Mouse (Mus musculus): ENCODE measurements at regions not wholly inside any gene's neighbourhood (a gene's known extent, or its start where the extent isn't known, plus 50 kb on each side); places are given as distances from the start of the nearest gene placed in this dataset.
A peak's percentile ranks its signal among the peaks of the same experiment; 100 is the strongest.

- no peak overlapping the region for H3K9ac ChIP-seq
- peak overlapping the region; percentile 28 for H3K4me2 ChIP-seq
- H3K9me3 ChIP-seq (replicated peaks), result no peaks in the 10 kb centered on the region
- peaks cover 16% of the 10 kb centered on the region for H3K4me1 ChIP-seq (replicated peaks)
- no peaks in the 10 kb centered on the region for H3K27me3 ChIP-seq (replicated peaks)
- no peak for ATAC-seq (ENCODE audit: insufficient number of reproducible peaks, low FRiP score)
- peak overlapping the region; percentile 92 for H3K27ac ChIP-seq (ENCODE audit: poor library complexity, severe bottlenecking)
- no peak overlapping the region for H3K4me3 ChIP-seq
- 29% methylated on average over 10 of the region's 10 CpGs for WGBS
- H3K36me3 ChIP-seq, result no peaks in the 10 kb centered on the region
Observed at GRCm38 (mm10) chr10:111111020-111111419, 53.5 kb upstream of the Osbpl8 start.

- H3K9ac ChIP-seq, result no peak overlapping the region
- no peaks in the 10 kb centered on the region for H3K9me3 ChIP-seq (replicated peaks)
- 0 out of 2 replicates have a peak overlapping the region, but pooled peaks have one; percentile 18 for H3K4me3 ChIP-seq
- no peaks in the 10 kb centered on the region for H3K36me3 ChIP-seq
- H3K4me2 ChIP-seq, result peak overlapping the region; percentile 43; the same call in 1 of the 2 replicates
- H3K27me3 ChIP-seq (replicated peaks), result no peaks in the 10 kb centered on the region
- ATAC-seq (ENCODE audit: insufficient number of reproducible peaks, low FRiP score), result no peak
- 51% methylated on average over 24 of the region's 24 CpGs for WGBS
- H3K27ac ChIP-seq (ENCODE audit: poor library complexity, severe bottlenecking), result no peak overlapping the region
- peaks cover 16% of the 10 kb centered on the region for H3K4me1 ChIP-seq (replicated peaks)
Observed at GRCm38 (mm10) chr10:111108658-111109633, 55.6 kb upstream of the Osbpl8 start.

GRCm38 (mm10) chr10:111107852-111108251, 56.7 kb upstream of the Osbpl8 start:
- H3K27ac ChIP-seq (ENCODE audit: poor library complexity, severe bottlenecking), result no peak overlapping the region
- no peak overlapping the region for H3K9ac ChIP-seq
- no peaks in the 10 kb centered on the region for H3K9me3 ChIP-seq (replicated peaks)
- H3K4me2 ChIP-seq, result no peak overlapping the region
- no peaks in the 10 kb centered on the region for H3K27me3 ChIP-seq (replicated peaks)
- WGBS, result 80% methylated on average over 5 of the region's 5 CpGs
- H3K4me1 ChIP-seq (replicated peaks), result peaks cover 16% of the 10 kb centered on the region
- ATAC-seq (ENCODE audit: insufficient number of reproducible peaks, low FRiP score), result no peak
- H3K4me3 ChIP-seq, result no peak overlapping the region
- H3K36me3 ChIP-seq, result no peaks in the 10 kb centered on the region

- Histone ChIP-seq H3K4me3 (no peak overlapping the region), H3K9ac (no peak overlapping the region), H3K27me3 (replicated peaks) (no peaks in the 10 kb centered on the region), H3K36me3 (no peaks in the 10 kb centered on the region), H3K9me3 (replicated peaks) (no peaks in the 10 kb centered on the region), H3K4me1 (replicated peaks) (peaks cover 17% of the 10 kb centered on the region), H3K27ac (ENCODE audit: poor library complexity, severe bottlenecking) (no peak overlapping the region), H3K4me2 (no peak overlapping the region)
- WGBS, result 51% methylated on average over 7 of the region's 7 CpGs
- no peak for ATAC-seq (ENCODE audit: insufficient number of reproducible peaks, low FRiP score)
Observed at GRCm38 (mm10) chr10:111107387-111107786, 57.2 kb upstream of the Osbpl8 start.

GRCm38 (mm10) chr10:111106411-111106810, 58.1 kb upstream of the Osbpl8 start:
- peaks cover 21% of the 10 kb centered on the region for H3K4me1 ChIP-seq (replicated peaks)
- H3K9ac ChIP-seq, result no peak overlapping the region
- H3K4me3 ChIP-seq, result no peak overlapping the region
- H3K9me3 ChIP-seq (replicated peaks), result no peaks in the 10 kb centered on the region
- H3K27me3 ChIP-seq (replicated peaks), result no peaks in the 10 kb centered on the region
- H3K36me3 ChIP-seq, result no peaks in the 10 kb centered on the region
- ATAC-seq (ENCODE audit: insufficient number of reproducible peaks, low FRiP score), result no peak
- no peak overlapping the region for H3K27ac ChIP-seq (ENCODE audit: poor library complexity, severe bottlenecking)
- no peak overlapping the region for H3K4me2 ChIP-seq
- WGBS, result 76% methylated on average over 5 of the region's 5 CpGs

GRCm38 (mm10) chr10:111105662-111106061, 58.9 kb upstream of the Osbpl8 start:
- Histone ChIP-seq H3K4me3 (no peak overlapping the region), H3K27ac (ENCODE audit: poor library complexity, severe bottlenecking) (no peak overlapping the region), H3K36me3 (no peaks in the 10 kb centered on the region), H3K27me3 (replicated peaks) (no peaks in the 10 kb centered on the region), H3K4me2 (no peak overlapping the region), H3K9me3 (replicated peaks) (no peaks in the 10 kb centered on the region), H3K9ac (no peak overlapping the region), H3K4me1 (replicated peaks) (peaks cover 14% of the 10 kb centered on the region)
- 79% methylated on average over 5 of the region's 5 CpGs for WGBS
- no peak for ATAC-seq (ENCODE audit: insufficient number of reproducible peaks, low FRiP score)

- Histone ChIP-seq H3K9ac (no peak overlapping the region), H3K4me1 (replicated peaks) (peaks cover 15% of the 10 kb centered on the region), H3K27me3 (replicated peaks) (no peaks in the 10 kb centered on the region), H3K9me3 (replicated peaks) (no peaks in the 10 kb centered on the region), H3K36me3 (no peaks in the 10 kb centered on the region), H3K4me2 (no peak overlapping the region), H3K27ac (ENCODE audit: poor library complexity, severe bottlenecking) (no peak overlapping the region), H3K4me3 (no peak overlapping the region)
- no peak for ATAC-seq (ENCODE audit: insufficient number of reproducible peaks, low FRiP score)
- 68% methylated on average over 5 of the region's 5 CpGs for WGBS
Observed at GRCm38 (mm10) chr10:111103512-111103911, 61.0 kb upstream of the Osbpl8 start.

- Histone ChIP-seq H3K9me3 (replicated peaks) (no peaks in the 10 kb centered on the region), H3K27ac (ENCODE audit: poor library complexity, severe bottlenecking) (no peak overlapping the region), H3K4me2 (peak overlapping the region; percentile 51), H3K36me3 (no peaks in the 10 kb centered on the region), H3K27me3 (replicated peaks) (no peaks in the 10 kb centered on the region), H3K9ac (no peak overlapping the region), H3K4me1 (replicated peaks) (peaks cover 15% of the 10 kb centered on the region), H3K4me3 (peak overlapping the region; percentile 9; the same call in 1 of the 2 replicates)
- WGBS, result 73% methylated on average over 14 of the region's 14 CpGs
- ATAC-seq (ENCODE audit: insufficient number of reproducible peaks, low FRiP score), result no peak
Observed at GRCm38 (mm10) chr10:111103086-111103485, 61.5 kb upstream of the Osbpl8 start.

GRCm38 (mm10) chr10:111101901-111102761, 62.4 kb upstream of the Osbpl8 start:
- Histone ChIP-seq H3K36me3 (no peaks in the 10 kb centered on the region), H3K27ac (ENCODE audit: poor library complexity, severe bottlenecking) (no peak overlapping the region), H3K9ac (no peak overlapping the region), H3K4me2 (peak overlapping the region; percentile 51), H3K4me1 (replicated peaks) (peaks cover 15% of the 10 kb centered on the region), H3K27me3 (replicated peaks) (no peaks in the 10 kb centered on the region), H3K9me3 (replicated peaks) (no peaks in the 10 kb centered on the region), H3K4me3 (0 out of 2 replicates have a peak overlapping the region, but pooled peaks have one; percentile 9)
- WGBS, result 47% methylated on average over 18 of the region's 18 CpGs
- peak; percentile 41; the same call in 1 of the 2 replicates for ATAC-seq (ENCODE audit: insufficient number of reproducible peaks, low FRiP score)

GRCm38 (mm10) chr10:111099812-111100464, 64.6 kb upstream of the Osbpl8 start:
- H3K4me3 ChIP-seq, result no peak overlapping the region
- H3K9me3 ChIP-seq (replicated peaks), result no peaks in the 10 kb centered on the region
- no peak for ATAC-seq (ENCODE audit: insufficient number of reproducible peaks, low FRiP score)
- H3K27ac ChIP-seq (ENCODE audit: poor library complexity, severe bottlenecking), result no peak overlapping the region
- H3K4me1 ChIP-seq (replicated peaks), result peaks cover 15% of the 10 kb centered on the region
- 41% methylated on average over 7 of the region's 7 CpGs for WGBS
- no peaks in the 10 kb centered on the region for H3K36me3 ChIP-seq
- H3K4me2 ChIP-seq, result no peak overlapping the region
- H3K27me3 ChIP-seq (replicated peaks), result no peaks in the 10 kb centered on the region
- no peak overlapping the region for H3K9ac ChIP-seq

Data from heart, embryonic 12.5 days (tissue).